Mouse (Mus musculus): ENCODE measurements at regions not wholly inside any gene's neighbourhood (a gene's known extent, or its start where the extent isn't known, plus 50 kb on each side); places are given as distances from the start of the nearest gene placed in this dataset.

GRCm38 (mm10) chr4:105937587-105937986 lies 147.9 kb downstream of the Gm12728 start:
- no peak overlapping the region for H3K4me3 ChIP-seq (ENCODE audit: insufficient read depth in 1 of 2, low read depth in 2 of 2, low read length in 2 of 2)
- no peaks in the 10 kb centered on the region for H3K27me3 ChIP-seq (ENCODE audit: control insufficient read depth, insufficient read depth, low read length)
- H3K4me1 ChIP-seq (replicated peaks; ENCODE audit: control insufficient read depth in 2 of 2, insufficient read depth in 2 of 2, low read length in 1 of 2): no peaks in the 10 kb centered on the region
- no peaks in the 10 kb centered on the region for H3K9me3 ChIP-seq (ENCODE audit: control insufficient read depth, low read length)
- H3K36me3 ChIP-seq (replicated peaks; ENCODE audit: control insufficient read depth, insufficient read depth, low read depth): no peaks in the 10 kb centered on the region
- 58% methylated on average over 6 of the region's 6 CpGs for WGBS (ENCODE audit: insufficient replicate concordance)
- no peak overlapping the region for H3K27ac ChIP-seq
- ATAC-seq (ENCODE audit: insufficient read depth) (no peak), DNase-seq (ENCODE audit: low read depth in 3 of 3, low spot score in 3 of 3) (no peak)
- no peak overlapping the region for H3K9ac ChIP-seq (replicated peaks)
- H3K4me2 ChIP-seq (ENCODE audit: low read depth): no peak overlapping the region
- TF ChIP-seq CTCF (IDR thresholded peaks at IDR 0.05; ENCODE audit: low read depth) (no peak), EP300 (IDR thresholded peaks at IDR 0.05; ENCODE audit: low read depth) (no peak)

DNA sequence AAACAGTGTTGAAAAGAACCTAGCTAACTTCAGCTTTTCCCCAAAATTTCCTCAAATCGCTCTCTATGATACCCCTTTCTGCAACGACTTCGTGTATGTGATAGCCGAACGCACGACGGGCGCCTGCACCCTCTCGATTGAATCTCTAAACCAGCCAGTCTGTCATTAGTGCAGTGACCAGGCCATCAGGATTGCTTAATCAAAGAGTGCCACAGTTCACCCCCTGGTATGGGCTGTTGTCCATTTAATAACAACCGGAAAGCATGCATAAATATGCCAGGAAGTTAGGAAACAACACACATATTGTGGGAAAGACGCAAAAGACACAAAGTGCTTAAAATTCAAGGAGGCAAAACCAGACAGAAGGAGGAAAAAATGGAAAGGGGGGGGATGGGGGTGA lies 149.2 kb downstream of the Gm12728 start:
- no peaks in the 10 kb centered on the region for H3K36me3 ChIP-seq (replicated peaks; ENCODE audit: control insufficient read depth, insufficient read depth, low read depth)
- no peaks in the 10 kb centered on the region for H3K9me3 ChIP-seq (ENCODE audit: control insufficient read depth, low read length)
- no peaks in the 10 kb centered on the region for H3K27me3 ChIP-seq (ENCODE audit: control insufficient read depth, insufficient read depth, low read length)
- TF ChIP-seq EP300 (IDR thresholded peaks at IDR 0.05; ENCODE audit: low read depth): no peak
- TF ChIP-seq CTCF (IDR thresholded peaks at IDR 0.05; ENCODE audit: low read depth): no peak
- ATAC-seq (ENCODE audit: insufficient read depth): no peak
- H3K4me2 ChIP-seq (ENCODE audit: low read depth): no peak overlapping the region
- H3K9ac ChIP-seq (replicated peaks): no peak overlapping the region
- no peak for DNase-seq (ENCODE audit: low read depth in 3 of 3, low spot score in 3 of 3)
- 0 out of 4 replicates have a peak, but pooled peaks cover 0 to under 1% of the 10 kb centered on the region in 2 experiments for H3K4me1 ChIP-seq (replicated peaks; ENCODE audit: control insufficient read depth in 2 of 2, insufficient read depth in 2 of 2, low read length in 1 of 2)
- no peak overlapping the region for H3K27ac ChIP-seq
- WGBS (ENCODE audit: insufficient replicate concordance): 78% methylated on average over 11 of the region's 11 CpGs
- no peak overlapping the region for H3K4me3 ChIP-seq (ENCODE audit: insufficient read depth in 1 of 2, low read depth in 2 of 2, low read length in 2 of 2)

DNA sequence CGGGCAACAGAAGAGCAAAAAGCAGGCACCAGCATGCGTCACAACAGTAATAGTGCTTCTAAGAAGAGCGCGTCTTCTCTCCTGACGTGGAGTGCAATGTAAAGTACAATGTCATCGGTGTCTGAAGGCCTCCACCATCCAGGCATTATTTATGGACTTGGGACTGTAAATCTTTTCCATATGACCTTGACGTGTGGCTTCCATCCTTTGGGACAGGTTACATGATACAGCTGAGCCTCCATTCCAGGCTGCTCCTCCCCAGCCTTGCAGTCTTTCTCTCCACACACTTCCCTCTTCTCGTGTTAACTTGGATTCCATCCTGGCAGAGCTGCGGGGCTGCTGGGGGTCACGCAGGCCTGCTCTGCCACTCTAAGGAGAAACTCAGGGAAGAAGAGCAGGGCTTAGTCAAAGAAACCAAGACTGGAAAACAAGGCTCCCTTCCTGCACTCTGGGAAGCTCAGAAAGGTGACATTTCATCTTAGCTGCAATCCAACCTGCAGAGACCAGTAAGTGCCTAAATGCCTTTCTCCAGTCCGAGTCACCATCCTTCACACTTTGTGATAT lies 150.0 kb downstream of the Gm12728 start:
- Histone ChIP-seq H3K27me3 (ENCODE audit: control insufficient read depth, insufficient read depth, low read length) (no peaks in the 10 kb centered on the region), H3K4me3 (ENCODE audit: insufficient read depth in 1 of 2, low read depth in 2 of 2, low read length in 2 of 2) (no peak overlapping the region), H3K4me2 (ENCODE audit: low read depth) (no peak overlapping the region), H3K36me3 (replicated peaks; ENCODE audit: control insufficient read depth, insufficient read depth, low read depth) (no peaks in the 10 kb centered on the region), H3K9me3 (ENCODE audit: control insufficient read depth, low read length) (no peaks in the 10 kb centered on the region), H3K27ac (no peak overlapping the region), H3K9ac (replicated peaks) (no peak overlapping the region), H3K4me1 (replicated peaks; ENCODE audit: control insufficient read depth in 2 of 2, insufficient read depth in 2 of 2, low read length in 1 of 2) (0 out of 4 replicates have a peak, but pooled peaks cover 0 to 2% of the 10 kb centered on the region in 2 experiments)
- 46% methylated on average over 11 of the region's 11 CpGs for WGBS (ENCODE audit: insufficient replicate concordance)
- ATAC-seq (ENCODE audit: insufficient read depth): no peak
- DNase-seq (ENCODE audit: low read depth in 3 of 3, low spot score in 3 of 3): no peak
- no peak for TF ChIP-seq CTCF (IDR thresholded peaks at IDR 0.05; ENCODE audit: low read depth)
- no peak for TF ChIP-seq EP300 (IDR thresholded peaks at IDR 0.05; ENCODE audit: low read depth)

DNA sequence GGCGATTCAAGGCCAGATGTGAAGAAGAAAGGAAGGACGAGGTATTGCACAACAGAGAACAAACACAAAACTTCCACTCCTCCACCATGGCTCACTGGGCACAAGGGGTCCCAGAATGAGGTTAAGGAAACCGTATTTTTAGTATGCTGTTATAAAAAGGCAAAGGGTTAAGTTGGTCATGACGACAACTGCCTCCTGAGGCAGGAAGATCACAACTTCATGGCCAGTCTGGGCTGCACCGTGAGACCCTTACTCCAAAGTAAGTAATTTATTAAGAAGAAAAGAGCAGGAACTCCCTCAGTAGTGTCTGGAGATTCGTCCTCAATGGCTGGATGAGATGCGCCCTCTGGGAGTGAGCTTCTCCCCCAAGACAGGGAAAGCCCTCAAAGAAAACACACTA lies 151.2 kb downstream of the Gm12728 start:
- no peak for DNase-seq (ENCODE audit: low read depth in 3 of 3, low spot score in 3 of 3)
- no peaks in the 10 kb centered on the region for H3K36me3 ChIP-seq (replicated peaks; ENCODE audit: control insufficient read depth, insufficient read depth, low read depth)
- H3K9ac ChIP-seq (replicated peaks): no peak overlapping the region
- H3K27ac ChIP-seq: no peak overlapping the region
- no peak for ATAC-seq (ENCODE audit: insufficient read depth)
- no peaks in the 10 kb centered on the region for H3K9me3 ChIP-seq (ENCODE audit: control insufficient read depth, low read length)
- 47% methylated on average over 7 of the region's 7 CpGs for WGBS (ENCODE audit: insufficient replicate concordance)
- no peak overlapping the region for H3K4me2 ChIP-seq (ENCODE audit: low read depth)
- H3K27me3 ChIP-seq (ENCODE audit: control insufficient read depth, insufficient read depth, low read length): no peaks in the 10 kb centered on the region
- no peak overlapping the region for H3K4me3 ChIP-seq (ENCODE audit: insufficient read depth in 1 of 2, low read depth in 2 of 2, low read length in 2 of 2)
- H3K4me1 ChIP-seq (replicated peaks; ENCODE audit: control insufficient read depth in 2 of 2, insufficient read depth in 2 of 2, low read length in 1 of 2): 0 out of 4 replicates have a peak, but pooled peaks cover 0 to 2% of the 10 kb centered on the region in 2 experiments
- no peak for TF ChIP-seq EP300 (IDR thresholded peaks at IDR 0.05; ENCODE audit: low read depth)
- no peak for TF ChIP-seq CTCF (IDR thresholded peaks at IDR 0.05; ENCODE audit: low read depth)

DNA sequence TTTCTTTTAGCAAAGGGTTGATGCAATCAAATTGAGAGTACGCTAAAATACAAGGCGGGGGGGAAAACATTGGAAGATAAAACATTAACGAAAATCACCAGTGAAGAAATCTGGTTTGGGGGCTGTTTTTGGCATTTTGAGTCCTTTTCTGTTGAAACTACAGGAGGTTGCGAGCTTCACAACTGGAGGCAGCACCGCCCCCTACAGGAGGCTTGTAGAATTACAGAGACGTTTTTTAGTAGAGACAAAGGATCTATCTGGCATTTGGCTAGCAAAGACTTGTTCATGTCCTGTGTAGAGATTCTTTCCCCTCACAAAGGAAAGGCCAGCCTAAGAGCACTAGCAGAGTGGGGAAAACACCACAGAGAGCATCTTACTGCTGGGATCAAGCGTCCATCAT lies 152.1 kb downstream of the Gm12728 start:
- no peak for ATAC-seq (ENCODE audit: insufficient read depth)
- DNase-seq (ENCODE audit: low read depth in 3 of 3, low spot score in 3 of 3): peak in 1 of 3 experiments; percentile 3
- H3K4me1 ChIP-seq (replicated peaks; ENCODE audit: control insufficient read depth in 2 of 2, insufficient read depth in 2 of 2, low read length in 1 of 2): 0 out of 4 replicates have a peak, but pooled peaks cover 0 to 2% of the 10 kb centered on the region in 2 experiments

More for the DNA sequence above, 152.1 kb downstream of the Gm12728 start:
- no peaks in the 10 kb centered on the region for H3K9me3 ChIP-seq (ENCODE audit: control insufficient read depth, low read length)
- WGBS (ENCODE audit: insufficient replicate concordance): 37% methylated on average over 7 of the region's 7 CpGs
- H3K4me3 ChIP-seq (ENCODE audit: insufficient read depth in 1 of 2, low read depth in 2 of 2, low read length in 2 of 2): no peak overlapping the region
- H3K27me3 ChIP-seq (ENCODE audit: control insufficient read depth, insufficient read depth, low read length): no peaks in the 10 kb centered on the region
- no peak overlapping the region for H3K27ac ChIP-seq
- no peak overlapping the region for H3K9ac ChIP-seq (replicated peaks)
- TF ChIP-seq EP300 (IDR thresholded peaks at IDR 0.05; ENCODE audit: low read depth) (no peak), CTCF (IDR thresholded peaks at IDR 0.05; ENCODE audit: low read depth) (peak; percentile 69)
- no peak overlapping the region for H3K4me2 ChIP-seq (ENCODE audit: low read depth)
- no peaks in the 10 kb centered on the region for H3K36me3 ChIP-seq (replicated peaks; ENCODE audit: control insufficient read depth, insufficient read depth, low read depth)

Measured in liver, embryonic 14.5 days (tissue).